In the genomic region with DNA sequence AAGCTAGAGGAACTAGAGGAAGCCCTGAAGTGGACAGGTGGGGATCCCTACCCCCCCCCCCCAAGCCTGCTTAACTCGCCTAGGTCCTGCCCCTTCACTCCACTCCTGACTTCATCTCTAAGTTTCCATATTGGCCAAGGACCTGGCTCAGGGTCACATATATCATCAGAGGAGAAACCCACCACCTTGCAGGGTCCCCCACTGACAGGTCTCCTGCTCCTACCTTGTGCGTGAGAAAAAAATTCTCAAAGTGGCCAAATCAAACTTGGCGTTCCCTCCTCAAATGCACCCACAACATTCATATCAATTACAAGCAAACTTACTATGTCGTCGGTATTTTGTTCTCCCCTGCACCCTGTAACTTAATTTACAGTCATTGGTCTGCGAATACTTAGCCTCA, we compare ENCODE assay signal across 8 mouse cellular contexts. TPM values are rescaled to one million over a fixed set of nuclear protein-coding genes. Genes with fewer than 3 reads are reported as not detected.
DNase-seq lines count a peak whose midpoint lies in the region; ATAC-seq and TF ChIP-seq lines count a peak whose summit lies in the region.

No protein-coding gene starts in this region.

- peak overlapping the region; percentile 84; the same call in 1 of the 2 replicates for H3K27ac ChIP-seq in layer of hippocampus, adult 2 months
- no peak overlapping the region for H3K27ac ChIP-seq in forebrain, embryonic 10.5 days
- H3K27ac ChIP-seq in limb, embryonic 10.5 days: peak overlapping the region; percentile 87; the same call in 1 of the 2 replicates
- H3K27ac ChIP-seq in neural tube, embryonic 15.5 days (replicated peaks): no peak overlapping the region

- TF ChIP-seq CTCF in layer of hippocampus, adult 2 months (conservative IDR thresholded peaks at IDR 0.05): no peak

- H3K9me3 ChIP-seq in forebrain, embryonic 10.5 days: no peaks in the 10 kb centered on the region
- H3K9me3 ChIP-seq in limb, embryonic 10.5 days (replicated peaks): no peaks in the 10 kb centered on the region
- H3K9me3 ChIP-seq in neural tube, embryonic 15.5 days (replicated peaks): no peaks in the 10 kb centered on the region

- H3K27me3 ChIP-seq in forebrain, embryonic 10.5 days (ENCODE audit: poor library complexity, severe bottlenecking): peaks cover 80% of the 10 kb centered on the region
- H3K27me3 ChIP-seq in limb, embryonic 10.5 days (ENCODE audit: low read depth, poor library complexity, severe bottlenecking): peaks cover 48% of the 10 kb centered on the region
- H3K27me3 ChIP-seq in neural tube, embryonic 15.5 days (replicated peaks): peaks cover 33% of the 10 kb centered on the region

- H3K4me1 ChIP-seq in forebrain, embryonic 10.5 days: peaks cover 50% of the 10 kb centered on the region
- peaks cover 54% of the 10 kb centered on the region for H3K4me1 ChIP-seq in limb, embryonic 10.5 days
- peaks cover 36% of the 10 kb centered on the region for H3K4me1 ChIP-seq in neural tube, embryonic 15.5 days

- no peak for ATAC-seq in neural tube, embryonic 15.5 days (ENCODE audit: low FRiP score)

- H3K4me2 ChIP-seq in neural tube, embryonic 15.5 days: peak overlapping the region; percentile 97

- no peaks in the 10 kb centered on the region for H3K36me3 ChIP-seq in forebrain, embryonic 10.5 days (replicated peaks)
- H3K36me3 ChIP-seq in limb, embryonic 10.5 days: no peaks in the 10 kb centered on the region
- no peaks in the 10 kb centered on the region for H3K36me3 ChIP-seq in neural tube, embryonic 15.5 days

- DNase-seq in layer of hippocampus, adult 2 months (ENCODE audit: low spot score in 2 of 2): no peak
- DNase-seq in layer of hippocampus, adult 9-11 months: no peak
- no peak for DNase-seq in forebrain, embryonic 10.5 days (ENCODE audit: extremely low spot score, low spot score)
- DNase-seq in limb, embryonic 10.5 days (ENCODE audit: low spot score): no peak
- DNase-seq in layer of hippocampus, postnatal 25 days (ENCODE audit: extremely low spot score in 1 of 2, low spot score in 1 of 2): no peak
- DNase-seq in cerebellum, postnatal 36 days: no peak
- DNase-seq in retina, embryonic 14.5 days (ENCODE audit: low spot score): no peak

- peak overlapping the region; percentile 58 for H3K4me3 ChIP-seq in layer of hippocampus, adult 2 months
- peak overlapping the region; percentile 82 for H3K4me3 ChIP-seq in forebrain, embryonic 10.5 days
- peak overlapping the region; percentile 78 for H3K4me3 ChIP-seq in limb, embryonic 10.5 days
- H3K4me3 ChIP-seq in neural tube, embryonic 15.5 days (replicated peaks): peak overlapping the region; percentile 55

- no peak overlapping the region for H3K9ac ChIP-seq in neural tube, embryonic 15.5 days (replicated peaks)

- 58% methylated on average over 6 of the region's 6 CpGs for WGBS in forebrain, embryonic 10.5 days
- 57% methylated on average over 6 of the region's 6 CpGs for WGBS in limb, embryonic 10.5 days
- WGBS in neural tube, embryonic 15.5 days: 53% methylated on average over 6 of the region's 6 CpGs

RNA-seq across cellular contexts. Expression of gene Tmem51, which starts 0.9 kb away (rescaled TPM):
- 1 to 10 TPM; 3.9 to 4.5 TPM for total RNA-seq in layer of hippocampus, adult 2 months (2021)
- 6.6 and 6.7 TPM in 2 replicates for polyA plus RNA-seq in forebrain, embryonic 10.5 days (2016; fragmentation: Nextera tagmentation; extraction: Ambion mirVana)
- polyA plus RNA-seq in limb, embryonic 10.5 days (2016; fragmentation: Nextera tagmentation; extraction: Ambion mirVana): 7.0 and 10.8 TPM in 2 replicates
- polyA plus RNA-seq in neural tube, embryonic 15.5 days (2015; fragmentation: Nextera tagmentation; extraction: Ambion mirVana): 5.9 and 11.0 TPM in 2 replicates
- total RNA-seq in layer of hippocampus, postnatal 25 days (2021): 1 to 10 TPM; 6.4 to 6.9 TPM

Comparison
In these comparisons a context has a peak if more than half of its experiments do, and no peak if none do; other contexts are left out.
1. H3K27ac ChIP-seq: peak in layer of hippocampus, adult 2 months (single experiment) and limb, embryonic 10.5 days (single experiment); none in forebrain, embryonic 10.5 days (single experiment) and neural tube, embryonic 15.5 days (single experiment).
2. Peak in every context shown above with its lines, with median percentiles within 50 percentile points of each other: H3K4me3 ChIP-seq.